Mouse (Mus musculus): ENCODE results near the gene Med13l. TPM values are rescaled to one million over a fixed set of nuclear protein-coding genes. Genes with fewer than 3 reads are reported as not detected.

The Med13l gene
- polyA plus RNA-seq, 1 experiment: 3.6 TPM

DNA sequence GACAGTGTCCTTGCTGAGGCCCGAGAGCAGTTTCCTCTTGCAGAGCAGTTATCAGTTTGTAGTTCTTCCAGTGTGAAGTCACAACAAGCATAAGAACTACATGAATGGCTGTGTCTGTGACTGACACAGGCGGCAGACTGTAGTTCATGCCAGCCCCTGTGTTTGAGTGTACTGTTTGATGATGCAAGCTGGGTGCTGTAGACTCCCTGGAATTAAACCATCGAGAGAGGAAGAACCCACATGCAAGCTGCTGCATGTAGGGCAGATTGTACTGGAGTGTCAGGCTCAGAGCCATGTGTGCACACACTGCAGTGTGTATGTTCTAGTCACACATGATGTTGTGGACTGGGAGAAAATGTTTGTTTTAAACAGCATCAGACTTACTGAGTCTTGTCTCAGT, 192.4 kb downstream of the Med13l start:
- no peak for TF ChIP-seq FLI1 (IDR thresholded peaks at IDR 0.05; ENCODE audit: low read length)
- TF ChIP-seq GATA1 (IDR thresholded peaks at IDR 0.05; ENCODE audit: borderline replicate concordance, low read length): no peak
- peaks cover 35% of the 10 kb centered on the region for H3K4me1 ChIP-seq
- no peaks in the 10 kb centered on the region for H3K9me3 ChIP-seq
- H3K4me3 ChIP-seq (replicated peaks): no peak overlapping the region
- peaks cover 100% of the 10 kb centered on the region for H3K36me3 ChIP-seq (replicated peaks; ENCODE audit: low read length)
- H3K27me3 ChIP-seq (replicated peaks): no peaks in the 10 kb centered on the region

DNA sequence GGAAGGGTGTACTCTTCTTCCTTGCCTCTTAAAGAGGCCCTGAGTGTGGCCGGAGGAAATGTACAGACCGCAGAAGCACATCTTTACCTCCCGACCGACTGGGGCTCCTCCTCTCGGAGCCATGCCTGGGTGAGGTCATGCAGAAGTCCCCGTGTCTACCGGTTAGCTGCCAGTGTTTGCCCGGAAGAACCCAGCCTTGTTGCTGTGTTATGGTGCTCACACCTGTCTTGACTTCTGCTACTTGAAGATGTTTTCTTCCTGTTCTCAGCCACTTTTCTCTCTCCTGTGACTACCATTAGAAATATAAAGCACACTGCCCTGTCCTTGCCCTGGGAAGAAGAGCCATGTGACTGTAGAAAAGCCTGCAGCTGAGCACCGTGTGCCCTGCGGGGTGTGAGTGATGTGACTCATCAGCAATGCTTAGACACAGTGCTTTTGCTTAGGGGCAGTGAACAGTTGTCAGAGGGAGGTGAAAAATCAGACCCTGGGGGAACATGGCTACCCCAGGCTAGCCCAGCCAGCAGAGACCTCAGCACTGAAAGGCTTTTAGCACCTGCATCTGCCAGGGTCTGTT, 193.1 kb downstream of the Med13l start:
- Histone ChIP-seq H3K4me3 (replicated peaks) (no peak overlapping the region), H3K27me3 (replicated peaks) (no peaks in the 10 kb centered on the region), H3K4me1 (peaks cover 35% of the 10 kb centered on the region), H3K9me3 (no peaks in the 10 kb centered on the region), H3K36me3 (replicated peaks; ENCODE audit: low read length) (peaks cover 100% of the 10 kb centered on the region)
- TF ChIP-seq FLI1 (IDR thresholded peaks at IDR 0.05; ENCODE audit: low read length) (no peak), GATA1 (IDR thresholded peaks at IDR 0.05; ENCODE audit: borderline replicate concordance, low read length) (no peak)

DNA sequence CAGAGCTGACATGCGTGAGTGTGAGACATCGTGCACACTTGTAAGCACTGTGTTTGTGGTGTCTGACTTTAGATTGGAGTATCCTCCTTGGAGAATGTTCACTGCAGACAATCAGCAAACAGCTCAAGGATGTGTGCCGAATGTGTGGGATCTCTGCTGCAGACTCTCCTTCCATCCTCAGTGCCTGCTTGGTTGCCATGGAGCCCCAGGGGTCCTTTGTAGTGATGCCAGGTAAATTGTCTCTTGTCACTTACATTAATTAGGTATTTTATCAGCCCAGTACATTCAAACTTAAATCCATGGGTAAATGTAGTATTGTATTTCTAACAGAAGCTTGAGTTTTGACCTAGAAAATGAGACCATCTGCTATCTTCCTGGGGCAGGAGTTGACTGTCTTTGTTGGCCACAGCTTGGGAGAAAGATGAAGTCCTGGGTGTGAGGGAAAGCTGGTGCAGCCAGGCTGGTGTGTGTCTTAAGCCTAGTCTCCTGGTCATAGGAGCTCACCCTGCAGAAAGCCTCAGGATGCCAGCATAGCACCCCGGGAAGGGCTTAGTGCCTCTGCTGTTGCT, 193.8 kb downstream of the Med13l start:
- no peaks in the 10 kb centered on the region for H3K9me3 ChIP-seq
- H3K36me3 ChIP-seq (replicated peaks; ENCODE audit: low read length): peaks cover 100% of the 10 kb centered on the region
- H3K4me3 ChIP-seq (replicated peaks): no peak overlapping the region
- H3K27me3 ChIP-seq (replicated peaks): no peaks in the 10 kb centered on the region
- peaks cover 35% of the 10 kb centered on the region for H3K4me1 ChIP-seq
- TF ChIP-seq GATA1 (IDR thresholded peaks at IDR 0.05; ENCODE audit: borderline replicate concordance, low read length): no peak
- TF ChIP-seq FLI1 (IDR thresholded peaks at IDR 0.05; ENCODE audit: low read length): no peak

DNA sequence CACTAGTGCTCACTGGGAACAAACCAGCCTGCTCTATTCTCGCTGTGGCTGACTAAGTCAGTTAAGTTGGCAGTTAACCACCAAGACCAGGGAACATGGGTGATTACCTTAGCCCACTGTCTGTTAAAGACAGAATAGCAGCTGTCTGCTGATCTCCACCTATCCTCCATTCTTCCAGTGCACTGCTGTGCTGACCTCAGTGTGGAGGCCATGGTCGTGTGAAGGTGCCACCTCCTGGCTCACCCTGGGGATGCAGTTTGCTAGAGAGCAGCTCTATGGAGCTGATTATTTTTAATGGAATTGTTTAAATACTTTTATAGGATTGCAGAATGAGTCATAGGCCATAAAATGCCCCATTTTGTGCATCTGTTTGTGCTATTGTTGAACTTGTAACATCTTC, 195.6 kb downstream of the Med13l start:
- H3K27me3 ChIP-seq (replicated peaks): no peaks in the 10 kb centered on the region
- H3K4me3 ChIP-seq (replicated peaks): no peak overlapping the region
- TF ChIP-seq FLI1 (IDR thresholded peaks at IDR 0.05; ENCODE audit: low read length): no peak
- no peak for TF ChIP-seq GATA1 (IDR thresholded peaks at IDR 0.05; ENCODE audit: borderline replicate concordance, low read length)
- peaks cover 100% of the 10 kb centered on the region for H3K36me3 ChIP-seq (replicated peaks; ENCODE audit: low read length)
- no peaks in the 10 kb centered on the region for H3K9me3 ChIP-seq
- peaks cover 49% of the 10 kb centered on the region for H3K4me1 ChIP-seq

DNA sequence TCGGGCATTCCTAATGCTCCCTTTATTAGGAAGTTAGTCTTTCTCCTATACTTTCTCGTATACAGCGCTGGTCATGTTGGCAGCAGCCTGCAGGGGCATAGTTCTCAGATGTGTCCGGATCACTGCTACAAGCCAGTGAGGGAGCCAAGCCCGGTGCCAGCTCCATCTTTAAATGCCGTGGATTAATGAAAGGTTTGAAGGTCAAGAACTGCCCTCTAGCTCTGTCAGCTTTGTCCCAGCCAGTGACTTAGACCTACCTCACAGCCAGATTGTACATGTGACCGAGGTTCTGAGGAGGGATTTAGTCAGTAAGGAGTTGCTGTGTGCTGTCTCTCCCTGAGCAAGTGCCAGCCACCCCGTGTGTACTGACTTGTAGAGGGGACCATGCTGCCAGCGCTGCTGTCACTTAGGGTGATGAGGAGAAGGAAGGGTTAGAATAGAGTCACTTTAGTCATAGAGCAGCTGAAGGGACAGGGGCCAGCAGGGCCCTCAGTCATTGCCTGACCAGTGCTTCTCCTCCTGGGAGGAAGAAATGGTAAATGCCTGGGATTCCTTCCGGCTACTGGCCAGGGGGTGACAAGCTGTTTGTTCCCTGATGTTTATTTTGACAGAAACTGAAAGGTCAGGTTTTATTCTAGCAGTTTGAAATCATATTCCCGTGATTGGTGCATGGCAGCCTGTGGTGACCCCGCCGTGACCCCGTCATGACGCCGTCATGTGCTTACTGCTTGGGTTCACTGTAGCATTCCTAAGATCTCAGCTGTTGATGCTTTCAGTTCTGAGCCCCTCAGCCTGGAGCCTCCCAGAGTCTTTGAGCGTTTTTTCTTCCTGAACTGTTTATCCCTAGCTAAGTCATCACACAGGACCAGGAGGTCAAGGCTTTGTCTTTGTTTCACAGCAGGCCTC, 197.2 kb downstream of the Med13l start:
- H3K9me3 ChIP-seq: no peaks in the 10 kb centered on the region
- H3K36me3 ChIP-seq (replicated peaks; ENCODE audit: low read length): peaks cover 100% of the 10 kb centered on the region
- no peak for TF ChIP-seq FLI1 (IDR thresholded peaks at IDR 0.05; ENCODE audit: low read length)
- no peak for TF ChIP-seq GATA1 (IDR thresholded peaks at IDR 0.05; ENCODE audit: borderline replicate concordance, low read length)
- peaks cover 45% of the 10 kb centered on the region for H3K4me1 ChIP-seq
- H3K4me3 ChIP-seq (replicated peaks): no peak overlapping the region
- H3K27me3 ChIP-seq (replicated peaks): no peaks in the 10 kb centered on the region

DNA sequence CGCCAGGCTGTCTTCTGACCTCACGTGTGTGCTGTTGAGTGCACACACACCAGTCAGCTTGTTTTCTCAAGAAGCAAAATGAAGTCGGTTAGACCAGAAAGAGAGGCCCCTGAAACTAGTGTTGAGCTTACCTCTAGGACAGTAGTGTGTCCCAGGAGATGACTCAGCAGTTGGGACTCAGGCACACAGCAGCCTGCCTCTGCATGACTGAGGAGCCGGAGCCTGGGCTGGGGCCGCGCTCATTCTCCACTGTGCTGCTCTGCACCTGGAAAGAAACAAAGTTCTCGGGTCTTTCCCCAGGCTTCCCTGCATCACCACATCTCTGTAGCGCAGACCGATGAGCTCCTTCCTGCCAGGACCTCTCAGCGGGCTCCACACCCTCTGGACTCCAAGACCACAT, 200.5 kb downstream of the Med13l start:
- no peaks in the 10 kb centered on the region for H3K27me3 ChIP-seq (replicated peaks)
- no peaks in the 10 kb centered on the region for H3K9me3 ChIP-seq
- H3K36me3 ChIP-seq (replicated peaks; ENCODE audit: low read length): peaks cover 92% of the 10 kb centered on the region
- no peak overlapping the region for H3K4me3 ChIP-seq (replicated peaks)
- peaks cover 22% of the 10 kb centered on the region for H3K4me1 ChIP-seq
- no peak for TF ChIP-seq GATA1 (IDR thresholded peaks at IDR 0.05; ENCODE audit: borderline replicate concordance, low read length)
- TF ChIP-seq FLI1 (IDR thresholded peaks at IDR 0.05; ENCODE audit: low read length): no peak

DNA sequence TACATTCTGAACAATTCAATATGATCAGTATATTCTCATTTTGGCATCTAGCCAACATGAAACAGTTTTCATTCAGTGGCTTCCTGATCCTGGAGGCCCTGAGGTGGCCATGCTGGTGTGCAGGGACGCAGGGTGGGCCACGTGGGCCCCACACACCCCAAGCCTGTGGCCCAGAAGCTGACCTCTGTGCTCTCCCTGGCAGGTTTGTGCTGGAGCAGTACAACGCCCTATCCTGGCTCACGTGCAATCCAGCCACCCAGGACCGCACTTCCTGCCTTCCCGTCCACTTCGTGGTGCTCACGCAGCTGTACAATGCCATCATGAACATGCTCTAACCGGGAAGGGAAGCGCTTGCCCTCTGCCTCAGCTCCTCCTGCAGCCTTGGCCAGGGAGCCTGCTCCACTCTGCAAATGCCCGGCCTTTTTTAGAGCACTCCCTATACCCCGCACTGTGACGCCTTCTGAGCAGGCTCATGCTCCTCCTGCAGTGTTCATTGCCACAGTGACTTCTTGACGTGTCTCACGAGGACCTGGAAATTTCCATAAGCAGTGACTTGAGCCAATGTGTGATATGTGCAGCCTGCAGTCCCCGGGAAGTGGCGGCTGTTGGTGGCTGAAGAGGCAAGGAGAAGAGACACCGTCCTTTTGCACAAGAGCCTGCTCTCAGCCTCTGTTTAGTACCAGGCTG, 202.2 kb downstream of the Med13l start:
- H3K36me3 ChIP-seq (replicated peaks; ENCODE audit: low read length): peaks cover 78% of the 10 kb centered on the region
- no peak overlapping the region for H3K4me3 ChIP-seq (replicated peaks)
- no peaks in the 10 kb centered on the region for H3K9me3 ChIP-seq
- H3K4me1 ChIP-seq: peaks cover 22% of the 10 kb centered on the region
- TF ChIP-seq GATA1 (IDR thresholded peaks at IDR 0.05; ENCODE audit: borderline replicate concordance, low read length) (no peak), FLI1 (IDR thresholded peaks at IDR 0.05; ENCODE audit: low read length) (no peak)
- no peaks in the 10 kb centered on the region for H3K27me3 ChIP-seq (replicated peaks)

DNA sequence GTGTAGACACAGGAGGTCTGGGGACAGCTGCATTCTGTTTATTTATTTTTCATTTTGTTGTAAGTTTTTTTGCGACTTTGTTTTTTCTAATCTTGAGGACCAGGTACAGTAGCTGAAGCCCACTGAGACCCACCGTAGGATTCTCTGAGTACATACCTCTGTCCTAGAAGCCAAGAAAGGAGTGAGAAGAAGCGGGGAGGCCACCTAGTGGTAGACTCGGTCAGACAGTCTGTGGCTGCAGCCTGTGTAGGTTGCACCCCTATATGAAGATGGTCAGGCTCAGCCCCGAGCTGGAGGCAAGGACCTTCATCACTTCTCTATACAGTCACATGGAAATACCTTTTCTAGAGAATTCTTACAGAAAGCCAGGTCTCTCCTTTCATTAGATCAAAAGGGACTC, 202.9 kb downstream of the Med13l start:
- Histone ChIP-seq H3K36me3 (replicated peaks; ENCODE audit: low read length) (peaks cover 71% of the 10 kb centered on the region), H3K9me3 (no peaks in the 10 kb centered on the region), H3K4me3 (replicated peaks) (no peak overlapping the region), H3K4me1 (peaks cover 22% of the 10 kb centered on the region), H3K27me3 (replicated peaks) (no peaks in the 10 kb centered on the region)
- no peak for TF ChIP-seq FLI1 (IDR thresholded peaks at IDR 0.05; ENCODE audit: low read length)

DNA sequence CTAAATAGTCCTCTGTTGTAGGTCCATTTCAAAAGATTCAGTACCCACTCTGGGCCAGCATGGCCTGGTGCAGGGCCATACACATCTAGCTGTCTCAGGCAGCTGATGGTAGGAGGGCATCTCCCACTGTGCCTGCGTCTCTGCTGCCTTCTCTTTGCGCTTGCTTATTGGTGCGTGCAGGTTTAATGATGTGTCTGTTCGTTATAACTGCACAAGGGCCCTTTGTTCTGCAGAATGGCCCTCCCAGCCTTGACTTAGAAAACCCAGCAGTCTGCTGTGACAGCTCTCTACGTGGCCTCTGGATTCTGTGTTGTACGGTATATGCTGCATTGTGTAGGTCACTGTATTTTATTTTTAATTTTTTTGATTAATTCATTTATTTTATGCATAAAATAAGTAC, 208.7 kb downstream of the Med13l start:
- Histone ChIP-seq H3K4me1 (0 out of 2 replicates have a peak, but pooled peaks cover 2% of the 10 kb centered on the region), H3K4me3 (replicated peaks) (no peak overlapping the region), H3K9me3 (no peaks in the 10 kb centered on the region), H3K36me3 (replicated peaks; ENCODE audit: low read length) (peaks cover 13% of the 10 kb centered on the region), H3K27me3 (replicated peaks) (peaks cover 31% of the 10 kb centered on the region)
- TF ChIP-seq FLI1 (IDR thresholded peaks at IDR 0.05; ENCODE audit: low read length) (no peak), GATA1 (IDR thresholded peaks at IDR 0.05; ENCODE audit: borderline replicate concordance, low read length) (no peak)
